Mouse (Mus musculus) testis, adult 2 months (tissue): ENCODE measurements at regions not wholly inside any gene's neighbourhood (a gene's known extent, or its start where the extent isn't known, plus 50 kb on each side); places are given as distances from the start of the nearest gene placed in this dataset.

ENCODE experiments used
- CTCF ChIP-seq: fragments of 200-500 bp; IDR thresholded peaks from 2 replicates; pipeline ENCODE4 v1.5.1; 2012; ENCODE audit warnings: low read depth, mild to moderate bottlenecking, inconsistent platforms, low read length, moderate library complexity; ENCODE audit not compliant: control insufficient read depth, insufficient read depth, insufficient replicate concordance
- POLR2A ChIP-seq: fragments of 200-500 bp; IDR thresholded peaks from 2 replicates; pipeline ENCODE4 v1.6.1; 2012; ENCODE audit warnings: low read depth, mild to moderate bottlenecking, inconsistent platforms, low read length, moderate library complexity; ENCODE audit not compliant: control insufficient read depth

DNA sequence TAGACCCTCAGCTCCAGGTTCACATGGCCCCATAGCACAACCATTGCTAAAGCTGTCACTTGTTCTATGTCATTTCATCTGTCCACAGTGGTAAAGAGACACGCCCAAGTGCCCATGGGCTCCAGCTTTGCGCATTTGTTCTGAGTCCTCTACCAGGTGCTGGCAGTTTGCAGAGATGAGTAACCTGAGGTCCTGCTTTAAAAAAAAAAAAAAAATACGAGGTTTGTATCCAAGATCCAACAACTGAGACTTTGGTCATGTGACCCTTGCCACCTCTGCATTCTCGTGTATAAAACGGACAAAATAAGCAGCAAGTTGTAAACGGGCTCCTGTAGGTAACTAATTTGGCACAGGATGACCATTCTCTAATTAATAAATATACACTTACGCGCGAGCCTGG is 79.9 kb downstream of the Cpn2 start:
- no peak for TF ChIP-seq CTCF
- no peak for TF ChIP-seq POLR2A
